Comparison of ENCODE assay signal across 20 mouse cellular contexts in genomic region chr17:66232391-66232790, GRCm38 (mm10).
"Had no signal": no experiment of that assay in that cellular context is flagged by ENCODE, and none has a peak within 500 bp of the region (broad histone marks: within the 10 kb centered on the region; RNA-seq: fewer than 3 reads in every experiment).

No protein-coding gene starts in this region.

- DNase-seq: kidney, adult 9 months; kidney, postnatal 14 days; kidney, postnatal 4 days; lung, adult 18-20 months; lung, postnatal 36 days; retina, postnatal 1 day; spleen, adult 18-20 months; thymus, postnatal 25 days had no signal

- H3K36me3 ChIP-seq: limb, embryonic 12.5 days; limb, embryonic 15.5 days; liver, embryonic 15.5 days; lung, embryonic 15.5 days; midbrain, embryonic 10.5 days; midbrain, embryonic 13.5 days; neural tube, embryonic 13.5 days; stomach, embryonic 15.5 days had no signal

- H3K9ac ChIP-seq: limb, embryonic 12.5 days; limb, embryonic 15.5 days; liver, embryonic 15.5 days; lung, embryonic 15.5 days; midbrain, embryonic 13.5 days; neural tube, embryonic 13.5 days; stomach, embryonic 15.5 days had no signal

- H3K4me2 ChIP-seq: limb, embryonic 15.5 days; liver, embryonic 11.5 days; liver, embryonic 15.5 days; midbrain, embryonic 13.5 days; neural tube, embryonic 13.5 days; stomach, embryonic 15.5 days had no signal

- H3K4me3 ChIP-seq: limb, embryonic 12.5 days; limb, embryonic 15.5 days; liver, embryonic 15.5 days; lung, embryonic 15.5 days; megakaryocyte, embryonic 14.5 days; midbrain, embryonic 10.5 days; midbrain, embryonic 13.5 days; myocyte; neural tube, embryonic 13.5 days; stomach, embryonic 15.5 days had no signal

- H3K4me1 ChIP-seq: liver, embryonic 15.5 days; stomach, embryonic 15.5 days had no signal

- ATAC-seq: midbrain, embryonic 13.5 days; midbrain, embryonic 16.5 days had no signal

- H3K27me3 ChIP-seq: lung, embryonic 15.5 days; midbrain, embryonic 13.5 days; neural tube, embryonic 13.5 days; stomach, embryonic 15.5 days had no signal

- H3K27ac ChIP-seq: limb, embryonic 12.5 days; limb, embryonic 15.5 days; liver, embryonic 15.5 days; lung, embryonic 15.5 days; midbrain, embryonic 13.5 days; neural tube, embryonic 13.5 days; stomach, embryonic 15.5 days had no signal

- H3K9me3 ChIP-seq: limb, embryonic 12.5 days; limb, embryonic 15.5 days; liver, embryonic 15.5 days; lung, embryonic 15.5 days; megakaryocyte, embryonic 14.5 days; midbrain, embryonic 10.5 days; midbrain, embryonic 13.5 days; neural tube, embryonic 13.5 days; stomach, embryonic 15.5 days had no signal
